In the genomic region with DNA sequence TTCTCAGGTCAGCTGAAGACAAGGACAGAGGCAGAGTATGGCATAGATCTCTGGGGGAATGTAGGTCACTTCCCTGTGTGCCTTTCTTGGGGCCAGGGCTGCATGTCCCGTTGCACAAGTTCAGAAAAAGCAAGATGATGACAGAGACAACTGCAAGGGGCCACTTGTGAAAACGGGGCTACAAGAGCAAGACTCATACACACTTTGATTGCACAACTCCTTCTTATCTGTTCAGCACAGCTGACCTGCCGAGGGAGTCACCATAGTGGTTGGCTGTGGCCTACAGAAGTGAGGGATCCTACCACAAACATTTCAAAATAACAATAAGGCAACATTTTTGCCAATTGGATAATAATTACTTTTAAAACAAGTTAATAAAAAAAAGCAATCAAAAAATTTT, we compare ENCODE assay signal across 13 mouse cellular contexts. TPM values are rescaled to one million over a fixed set of nuclear protein-coding genes. Genes with fewer than 3 reads are reported as not detected.
DNase-seq lines count a peak whose midpoint lies in the region; ATAC-seq lines count a peak whose summit lies in the region.
"Had no signal": no experiment of that assay in that cellular context is flagged by ENCODE, and none has a peak within 500 bp of the region (broad histone marks: within the 10 kb centered on the region; RNA-seq: fewer than 3 reads in every experiment).

No protein-coding gene starts in this region.

- 5% methylated on average over 3 of the region's 3 CpGs for WGBS in liver, embryonic 16.5 days (ENCODE audit: insufficient replicate concordance)
- 77% methylated on average over 3 of the region's 3 CpGs for WGBS in hindbrain, embryonic 11.5 days

- H3K9ac ChIP-seq in liver, embryonic 16.5 days (ENCODE audit: low read depth, low read length) = peak overlapping the region; percentile 61
- no peak overlapping the region for H3K9ac ChIP-seq in hindbrain, embryonic 11.5 days (ENCODE audit: low read depth, low read length)
- H3K9ac ChIP-seq: heart, embryonic 13.5 days; hindbrain, embryonic 13.5 days; limb, embryonic 15.5 days; midbrain, embryonic 12.5 days had no signal

- intact Hi-C loops in gastrocnemius, postnatal 36 days (cut with DNase I) = no loop called here

- H3K4me3 ChIP-seq in liver, embryonic 16.5 days (ENCODE audit: low read depth, low read length) = peak overlapping the region; percentile 24; the same call in 1 of the 2 replicates
- no peak overlapping the region for H3K4me3 ChIP-seq in hindbrain, embryonic 11.5 days (ENCODE audit: low read depth, low read length)
- H3K4me3 ChIP-seq: heart, embryonic 13.5 days; hindbrain, embryonic 13.5 days; limb, embryonic 15.5 days; midbrain, embryonic 12.5 days had no signal

- H3K4me1 ChIP-seq in liver, embryonic 16.5 days (ENCODE audit: control insufficient read depth, low read depth, low read length) = peaks cover 69% of the 10 kb centered on the region
- H3K4me1 ChIP-seq in hindbrain, embryonic 11.5 days (replicated peaks; ENCODE audit: control insufficient read depth, insufficient read depth, low read length) = no peaks in the 10 kb centered on the region
- H3K4me1 ChIP-seq: hindbrain, embryonic 13.5 days; limb, embryonic 15.5 days; midbrain, embryonic 12.5 days had no signal

- no peaks in the 10 kb centered on the region for H3K27me3 ChIP-seq in liver, embryonic 16.5 days (ENCODE audit: control insufficient read depth, insufficient read depth, low read depth, low read length)
- H3K27me3 ChIP-seq in hindbrain, embryonic 11.5 days (ENCODE audit: control insufficient read depth, insufficient read depth, low read length) = no peaks in the 10 kb centered on the region
- H3K27me3 ChIP-seq: hindbrain, embryonic 13.5 days; limb, embryonic 15.5 days; midbrain, embryonic 12.5 days had no signal

- peak; percentile 80 for ATAC-seq in erythroblast, adult 5-6 weeks (replicated peaks; ENCODE audit: low FRiP score, poor library complexity, severe bottlenecking)
- peak; percentile 84 for ATAC-seq in liver, embryonic 16.5 days (ENCODE audit: low read depth)
- ATAC-seq in hindbrain, embryonic 11.5 days (ENCODE audit: low FRiP score) = no peak

- peak overlapping the region; percentile 63 for H3K4me2 ChIP-seq in liver, embryonic 16.5 days (ENCODE audit: low read depth, low read length)
- H3K4me2 ChIP-seq in hindbrain, embryonic 11.5 days (replicated peaks; ENCODE audit: low read depth, low read length) = no peak overlapping the region
- H3K4me2 ChIP-seq: heart, embryonic 13.5 days; hindbrain, embryonic 13.5 days; limb, embryonic 15.5 days; midbrain, embryonic 12.5 days had no signal

- H3K9me3 ChIP-seq in liver, embryonic 16.5 days (replicated peaks; ENCODE audit: control insufficient read depth, low read length) = no peaks in the 10 kb centered on the region
- H3K9me3 ChIP-seq in hindbrain, embryonic 11.5 days (ENCODE audit: control insufficient read depth, low read length) = no peaks in the 10 kb centered on the region
- H3K9me3 ChIP-seq: heart, embryonic 13.5 days; hindbrain, embryonic 13.5 days; limb, embryonic 15.5 days; midbrain, embryonic 12.5 days had no signal

- peak overlapping the region; percentile 99 for H3K27ac ChIP-seq in liver, embryonic 16.5 days (ENCODE audit: low read length)
- no peak overlapping the region for H3K27ac ChIP-seq in hindbrain, embryonic 11.5 days (ENCODE audit: low read depth, low read length)
- H3K27ac ChIP-seq: heart, embryonic 13.5 days; hindbrain, embryonic 13.5 days; limb, embryonic 15.5 days; midbrain, embryonic 12.5 days had no signal

- no peaks in the 10 kb centered on the region for H3K36me3 ChIP-seq in liver, embryonic 16.5 days (ENCODE audit: control insufficient read depth, insufficient read depth)
- H3K36me3 ChIP-seq in hindbrain, embryonic 11.5 days (ENCODE audit: control insufficient read depth, insufficient read depth, low read length) = no peaks in the 10 kb centered on the region
- H3K36me3 ChIP-seq: heart, embryonic 13.5 days; hindbrain, embryonic 13.5 days; limb, embryonic 15.5 days; midbrain, embryonic 12.5 days had no signal

- DNase-seq in spleen, adult 12 weeks (ENCODE audit: low spot score) = peak; percentile 5
- no peak for DNase-seq in spleen, adult 18-20 months
- DNase-seq in spleen, postnatal 4 days (ENCODE audit: low spot score in 2 of 2) = peak; percentile 68 to 79
- no peak for DNase-seq in adrenal gland, postnatal 36 days
- DNase-seq in hindbrain, embryonic 11.5 days (ENCODE audit: low spot score) = no peak
- DNase-seq in gastrocnemius, postnatal 36 days = no peak
- DNase-seq: thymus, adult 18-20 months had no signal

RNA-seq across cellular contexts. Expression of a gene that starts 33.6 kb away (rescaled TPM):
- 2.1 and 2.7 TPM in 2 replicates for total RNA-seq in erythroblast, adult 5-6 weeks (2015; ENCODE audit: low replicate concordance)
- 3.7 and 5.2 TPM in 2 replicates for total RNA-seq in erythroblast, adult 5-6 weeks (2017; ENCODE audit: low replicate concordance)
- 0.63 and 1.2 TPM in 2 replicates for polyA plus RNA-seq in liver, embryonic 16.5 days (2015; fragmentation: Nextera tagmentation; extraction: Ambion mirVana)
- total RNA-seq in adrenal gland, postnatal 36 days (2021) = 10 to 100 TPM in 1 of 2 experiments, 1 to 10 TPM in 1; 8.3 to 10.5 TPM
- polyA plus RNA-seq in hindbrain, embryonic 11.5 days (2014; fragmentation: Nextera tagmentation; extraction: Ambion mirVana) = 2.7 and 3.1 TPM in 2 replicates
- total RNA-seq in gastrocnemius, postnatal 36 days (2021) = 10 to 100 TPM in 1 of 2 experiments, 1 to 10 TPM in 1; 9.7 to 12.4 TPM

RNA-seq across cellular contexts. Expression of a gene that starts 42.3 kb away (rescaled TPM):
- 91.3 and 114 TPM in 2 replicates for total RNA-seq in erythroblast, adult 5-6 weeks (2015; ENCODE audit: low replicate concordance)
- 89.9 and 92.6 TPM in 2 replicates for total RNA-seq in erythroblast, adult 5-6 weeks (2017; ENCODE audit: low replicate concordance)
- polyA plus RNA-seq in liver, embryonic 16.5 days (2015; fragmentation: Nextera tagmentation; extraction: Ambion mirVana) = 8.3 and 10.4 TPM in 2 replicates
- 1 to 10 TPM; 2.0 to 2.2 TPM for total RNA-seq in adrenal gland, postnatal 36 days (2021)
- 1.2 and 1.7 TPM in 2 replicates for polyA plus RNA-seq in hindbrain, embryonic 11.5 days (2014; fragmentation: Nextera tagmentation; extraction: Ambion mirVana)
- total RNA-seq in gastrocnemius, postnatal 36 days (2021) = under 1 TPM; 0.05 to 0.10 TPM

Comparison
In these comparisons a context has a peak if more than half of its experiments do, and no peak if none do; other contexts are left out.
1. DNase-seq: peak in spleen, adult 12 weeks (single experiment) and spleen, postnatal 4 days (2 of 2); none in spleen, adult 18-20 months (0 of 2), adrenal gland, postnatal 36 days (0 of 2), hindbrain, embryonic 11.5 days (single experiment) and gastrocnemius, postnatal 36 days (0 of 2).
2. RNA of a gene that starts 42.3 kb away (total RNA-seq): 89.9 to 114 TPM in erythroblast, adult 5-6 weeks; 2.0 to 2.2 TPM in adrenal gland, postnatal 36 days and 0.05 to 0.10 TPM in gastrocnemius, postnatal 36 days; every median in the first group is over 10 times any median in the second.